Mouse (Mus musculus): ENCODE data around the gene Saa4.

DNA sequence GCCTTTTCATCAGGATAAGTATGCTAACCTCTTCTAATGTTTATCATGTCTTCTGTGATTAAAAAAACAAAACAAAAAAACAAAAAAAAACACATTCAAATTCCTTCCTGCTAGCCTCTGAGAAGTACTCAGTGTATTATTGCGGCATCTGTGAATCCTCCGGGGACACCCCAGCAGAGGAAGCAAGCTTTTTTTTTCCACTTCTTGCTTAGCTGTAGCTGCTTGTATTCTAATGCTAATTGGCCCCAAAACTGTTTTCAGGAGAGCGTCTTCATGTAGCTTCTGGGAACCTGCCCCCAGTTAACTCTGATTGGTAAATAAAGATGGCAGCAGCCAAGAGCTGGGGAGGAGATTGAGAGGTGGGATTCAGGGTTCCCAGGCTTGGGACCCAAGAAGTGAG is 16.1 kb upstream of the Saa4 start:
- TF ChIP-seq CTCF (conservative IDR thresholded peaks at IDR 0.05; ENCODE audit: low read length) (no peak), NANOG (IDR thresholded peaks at IDR 0.05; ENCODE audit: borderline replicate concordance, low read length) (no peak), POU5F1 (IDR thresholded peaks at IDR 0.05; ENCODE audit: borderline replicate concordance, low read length) (no peak)

Measured in E14TG2a.4 (cell line).